Mouse (Mus musculus): ENCODE results near the gene Gucy2c. TPM values are rescaled to one million over a fixed set of nuclear protein-coding genes. Genes with fewer than 3 reads are reported as not detected.

Gene Gucy2c
- polyA plus RNA-seq (2011; ENCODE audit: insufficient read depth, insufficient read length, low replicate concordance, missing spikeins): not detected in 2 replicates

- H3K27ac ChIP-seq (ENCODE audit: control insufficient read depth, insufficient read depth, low read depth, low read length, poor library complexity): no peak within 1 kb of the TSS
- TF ChIP-seq CTCF (IDR thresholded peaks at IDR 0.05; ENCODE audit: control insufficient read depth, insufficient read depth, low read length) (no peak), POLR2A (IDR thresholded peaks at IDR 0.05; ENCODE audit: borderline replicate concordance, control insufficient read depth, low read depth, low read length) (no peak)
- no peak within 1 kb of the TSS for H3K4me3 ChIP-seq (replicated peaks; ENCODE audit: control insufficient read depth, low read depth, low read length)
- 79% methylated on average over 20 of the region's 20 CpGs for WGBS
- H3K4me1 ChIP-seq (ENCODE audit: control insufficient read depth, insufficient read depth, low read length): no peaks in the 10 kb centered on the region; the same call in 1 of the 2 replicates
Measured at GRCm38 (mm10) chr6:136781377-136781986, at the start of gene Gucy2c. Gene Gucy2c (minus strand): TSS chr6:136781765.

GRCm38 (mm10) chr6:136828681-136829080 is 47.1 kb upstream of the Gucy2c start:
- Histone ChIP-seq H3K4me3 (replicated peaks; ENCODE audit: control insufficient read depth, low read depth, low read length) (no peak overlapping the region), H3K4me1 (ENCODE audit: control insufficient read depth, insufficient read depth, low read length) (no peaks in the 10 kb centered on the region; the same call in 1 of the 2 replicates), H3K27ac (ENCODE audit: control insufficient read depth, insufficient read depth, low read depth, low read length, poor library complexity) (no peak overlapping the region)
- TF ChIP-seq CTCF (IDR thresholded peaks at IDR 0.05; ENCODE audit: control insufficient read depth, insufficient read depth, low read length) (no peak), POLR2A (IDR thresholded peaks at IDR 0.05; ENCODE audit: borderline replicate concordance, control insufficient read depth, low read depth, low read length) (no peak)
- 36% methylated on average over 4 of the region's 4 CpGs for WGBS

- Histone ChIP-seq H3K27ac (ENCODE audit: control insufficient read depth, insufficient read depth, low read depth, low read length, poor library complexity) (peak within 1 kb of the TSS; percentile 89), H3K4me3 (replicated peaks; ENCODE audit: control insufficient read depth, low read depth, low read length) (peak within 1 kb of the TSS; percentile 98), H3K4me1 (ENCODE audit: control insufficient read depth, insufficient read depth, low read length) (no peaks in the 10 kb centered on the region; the same call in 1 of the 2 replicates)
- under 1% methylated on average over 45 of the region's 45 CpGs for WGBS
- TF ChIP-seq CTCF (IDR thresholded peaks at IDR 0.05; ENCODE audit: control insufficient read depth, insufficient read depth, low read length) (no peak), POLR2A (IDR thresholded peaks at IDR 0.05; ENCODE audit: borderline replicate concordance, control insufficient read depth, low read depth, low read length) (peak; percentile 82)
Measured at GRCm38 (mm10) chr6:136827881-136828561, 46.5 kb upstream of the Gucy2c start, which contains the start of gene Wbp11. Gene Wbp11 (minus strand): TSS chr6:136828233.

DNA sequence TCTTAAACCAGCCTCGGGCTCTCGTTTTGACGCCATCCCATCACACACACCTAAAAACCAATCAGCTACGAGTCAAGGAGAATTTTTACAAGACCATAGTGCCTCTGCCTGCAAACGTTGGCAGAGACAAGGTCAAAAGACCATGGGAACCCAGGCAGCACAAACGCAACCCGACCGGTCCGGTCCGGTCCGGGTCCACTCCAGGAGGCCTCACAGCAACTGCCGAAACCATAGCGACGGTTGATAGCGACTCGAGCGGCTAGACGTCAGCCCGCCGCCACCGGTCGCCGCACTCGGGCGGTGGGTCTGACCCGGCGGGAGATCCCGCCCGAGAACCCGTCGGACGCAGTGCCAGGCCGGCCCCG is 45.9 kb upstream of the Gucy2c start, which contains the start of gene BC049715:
Gene BC049715, plus strand, starts transcription at position 111 of the 365 bp plus-strand sequence.
- peak within 1 kb of the TSS; percentile 98 for H3K4me3 ChIP-seq (replicated peaks; ENCODE audit: control insufficient read depth, low read depth, low read length)
- TF ChIP-seq CTCF (IDR thresholded peaks at IDR 0.05; ENCODE audit: control insufficient read depth, insufficient read depth, low read length) (no peak), POLR2A (IDR thresholded peaks at IDR 0.05; ENCODE audit: borderline replicate concordance, control insufficient read depth, low read depth, low read length) (no peak)
- peak within 1 kb of the TSS; percentile 89 for H3K27ac ChIP-seq (ENCODE audit: control insufficient read depth, insufficient read depth, low read depth, low read length, poor library complexity)
- no peaks in the 10 kb centered on the region; the same call in 1 of the 2 replicates for H3K4me1 ChIP-seq (ENCODE audit: control insufficient read depth, insufficient read depth, low read length)
- under 1% methylated on average over 34 of the region's 34 CpGs for WGBS

DNA sequence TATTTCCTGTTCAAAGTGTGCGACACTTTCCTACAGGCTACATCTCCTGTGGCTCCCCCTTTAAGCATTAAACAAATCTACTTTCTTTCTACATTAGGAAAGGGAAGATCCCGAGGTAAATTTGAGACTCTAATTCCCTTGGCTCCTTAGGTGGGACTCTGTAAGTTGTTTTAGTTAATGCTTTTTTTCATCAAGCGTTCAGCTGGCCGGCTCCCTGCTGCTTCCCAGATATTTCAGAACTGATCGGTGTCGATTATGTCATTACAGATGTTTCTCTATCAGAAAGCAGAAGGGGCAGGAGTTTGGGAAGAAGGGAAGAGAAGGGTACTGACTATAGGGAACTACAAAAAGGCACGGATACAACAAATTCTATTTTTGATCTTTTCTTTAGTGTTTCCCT is 45.6 kb upstream of the Gucy2c start:
- Histone ChIP-seq H3K4me3 (replicated peaks; ENCODE audit: control insufficient read depth, low read depth, low read length) (peak overlapping the region; percentile 98), H3K4me1 (ENCODE audit: control insufficient read depth, insufficient read depth, low read length) (no peaks in the 10 kb centered on the region; the same call in 1 of the 2 replicates), H3K27ac (ENCODE audit: control insufficient read depth, insufficient read depth, low read depth, low read length, poor library complexity) (peak overlapping the region; percentile 89; the same call in 1 of the 2 replicates)
- WGBS: 5% methylated on average over 7 of the region's 7 CpGs
- TF ChIP-seq CTCF (IDR thresholded peaks at IDR 0.05; ENCODE audit: control insufficient read depth, insufficient read depth, low read length) (no peak), POLR2A (IDR thresholded peaks at IDR 0.05; ENCODE audit: borderline replicate concordance, control insufficient read depth, low read depth, low read length) (no peak)

GRCm38 (mm10) chr6:136824987-136825386 is 43.4 kb upstream of the Gucy2c start:
- TF ChIP-seq POLR2A (IDR thresholded peaks at IDR 0.05; ENCODE audit: borderline replicate concordance, control insufficient read depth, low read depth, low read length) (no peak), CTCF (IDR thresholded peaks at IDR 0.05; ENCODE audit: control insufficient read depth, insufficient read depth, low read length) (no peak)
- no peaks in the 10 kb centered on the region; the same call in 1 of the 2 replicates for H3K4me1 ChIP-seq (ENCODE audit: control insufficient read depth, insufficient read depth, low read length)
- H3K4me3 ChIP-seq (replicated peaks; ENCODE audit: control insufficient read depth, low read depth, low read length): no peak overlapping the region
- no peak overlapping the region for H3K27ac ChIP-seq (ENCODE audit: control insufficient read depth, insufficient read depth, low read depth, low read length, poor library complexity)
- 92% methylated on average over 8 of the region's 8 CpGs for WGBS

- WGBS: 93% methylated on average over 18 of the region's 18 CpGs
- no peak overlapping the region for H3K27ac ChIP-seq (ENCODE audit: control insufficient read depth, insufficient read depth, low read depth, low read length, poor library complexity)
- no peaks in the 10 kb centered on the region; the same call in 1 of the 2 replicates for H3K4me1 ChIP-seq (ENCODE audit: control insufficient read depth, insufficient read depth, low read length)
- TF ChIP-seq CTCF (IDR thresholded peaks at IDR 0.05; ENCODE audit: control insufficient read depth, insufficient read depth, low read length) (no peak), POLR2A (IDR thresholded peaks at IDR 0.05; ENCODE audit: borderline replicate concordance, control insufficient read depth, low read depth, low read length) (no peak)
- H3K4me3 ChIP-seq (replicated peaks; ENCODE audit: control insufficient read depth, low read depth, low read length): no peak overlapping the region
Measured at GRCm38 (mm10) chr6:136821086-136821485, 39.5 kb upstream of the Gucy2c start.

- WGBS: 95% methylated on average over 21 of the region's 21 CpGs
- Histone ChIP-seq H3K4me3 (replicated peaks; ENCODE audit: control insufficient read depth, low read depth, low read length) (no peak overlapping the region), H3K27ac (ENCODE audit: control insufficient read depth, insufficient read depth, low read depth, low read length, poor library complexity) (no peak overlapping the region), H3K4me1 (ENCODE audit: control insufficient read depth, insufficient read depth, low read length) (no peaks in the 10 kb centered on the region; the same call in 1 of the 2 replicates)
- TF ChIP-seq CTCF (IDR thresholded peaks at IDR 0.05; ENCODE audit: control insufficient read depth, insufficient read depth, low read length) (no peak), POLR2A (IDR thresholded peaks at IDR 0.05; ENCODE audit: borderline replicate concordance, control insufficient read depth, low read depth, low read length) (no peak)
Measured at GRCm38 (mm10) chr6:136820381-136820780, 38.8 kb upstream of the Gucy2c start.
